ENCODE assay signal across 9 mouse cellular contexts in genomic region chr8:57576238-57576637, GRCm38 (mm10).
DNase-seq lines count a peak whose midpoint lies in the region; ATAC-seq and TF ChIP-seq lines count a peak whose summit lies in the region.
"Had no signal": no experiment of that assay in that cellular context is flagged by ENCODE, and none has a peak within 500 bp of the region (broad histone marks: within the 10 kb centered on the region; RNA-seq: fewer than 3 reads in every experiment).

No protein-coding gene starts in this region.

- H3K4me2 ChIP-seq in forebrain, embryonic 15.5 days (replicated peaks) = no peak overlapping the region
- H3K4me2 ChIP-seq in hindbrain, embryonic 13.5 days = no peak overlapping the region
- H3K4me2 ChIP-seq in lung, embryonic 15.5 days = no peak overlapping the region
- H3K4me2 ChIP-seq: limb, embryonic 13.5 days had no signal

- WGBS in forebrain, embryonic 15.5 days = 27% methylated on average over 7 of the region's 7 CpGs
- 25% methylated on average over 7 of the region's 7 CpGs for WGBS in hindbrain, embryonic 13.5 days
- WGBS in lung, embryonic 15.5 days = 31% methylated on average over 7 of the region's 7 CpGs
- WGBS in olfactory bulb, adult 2 months = 38% methylated on average over 7 of the region's 7 CpGs

- no peak overlapping the region for H3K27ac ChIP-seq in forebrain, embryonic 15.5 days (replicated peaks)
- no peak overlapping the region for H3K27ac ChIP-seq in hindbrain, embryonic 13.5 days
- no peak overlapping the region for H3K27ac ChIP-seq in lung, embryonic 15.5 days
- H3K27ac ChIP-seq in olfactory bulb, adult 2 months (ENCODE audit: insufficient read depth, low read depth, low read length) = peak overlapping the region; percentile 32; the same call in 1 of the 2 replicates
- H3K27ac ChIP-seq: limb, embryonic 13.5 days had no signal

- H3K27me3 ChIP-seq in forebrain, embryonic 15.5 days = no peaks in the 10 kb centered on the region
- H3K27me3 ChIP-seq in hindbrain, embryonic 13.5 days = no peaks in the 10 kb centered on the region
- H3K27me3 ChIP-seq in lung, embryonic 15.5 days = no peaks in the 10 kb centered on the region
- H3K27me3 ChIP-seq: limb, embryonic 13.5 days had no signal

- no peak overlapping the region for H3K9ac ChIP-seq in forebrain, embryonic 15.5 days (replicated peaks)
- H3K9ac ChIP-seq in hindbrain, embryonic 13.5 days = no peak overlapping the region
- no peak overlapping the region for H3K9ac ChIP-seq in lung, embryonic 15.5 days
- H3K9ac ChIP-seq: limb, embryonic 13.5 days had no signal

- no peak for DNase-seq in cerebellum, adult 9-11 months
- DNase-seq in adrenal gland, adult 8-10 months = peak; percentile 64
- DNase-seq in yolk sac, embryonic 10.5 days (ENCODE audit: low spot score) = peak; percentile 50

- peaks cover 9% of the 10 kb centered on the region; the same call in 1 of the 2 replicates for H3K4me1 ChIP-seq in forebrain, embryonic 15.5 days
- H3K4me1 ChIP-seq in hindbrain, embryonic 13.5 days (replicated peaks) = peaks cover 14% of the 10 kb centered on the region
- 0 out of 2 replicates have a peak, but pooled peaks cover 14% of the 10 kb centered on the region for H3K4me1 ChIP-seq in lung, embryonic 15.5 days
- H3K4me1 ChIP-seq in olfactory bulb, adult 2 months (ENCODE audit: control insufficient read depth, insufficient read depth, low read length) = peaks cover 10% of the 10 kb centered on the region

- TF ChIP-seq POLR2A in olfactory bulb, adult 2 months (IDR thresholded peaks at IDR 0.05; ENCODE audit: insufficient read depth, low read depth, low read length) = no peak

- no peaks in the 10 kb centered on the region for H3K9me3 ChIP-seq in forebrain, embryonic 15.5 days
- H3K9me3 ChIP-seq in hindbrain, embryonic 13.5 days = no peaks in the 10 kb centered on the region
- H3K9me3 ChIP-seq in lung, embryonic 15.5 days = no peaks in the 10 kb centered on the region
- H3K9me3 ChIP-seq: limb, embryonic 13.5 days had no signal

- H3K36me3 ChIP-seq in forebrain, embryonic 15.5 days = no peaks in the 10 kb centered on the region
- no peaks in the 10 kb centered on the region for H3K36me3 ChIP-seq in hindbrain, embryonic 13.5 days
- H3K36me3 ChIP-seq in lung, embryonic 15.5 days = no peaks in the 10 kb centered on the region

- TF ChIP-seq CTCF in olfactory bulb, adult 2 months (IDR thresholded peaks at IDR 0.05; ENCODE audit: insufficient read depth, low read depth, low read length) = no peak

- H3K4me3 ChIP-seq in forebrain, embryonic 15.5 days = no peak overlapping the region
- no peak overlapping the region for H3K4me3 ChIP-seq in hindbrain, embryonic 13.5 days
- no peak overlapping the region for H3K4me3 ChIP-seq in lung, embryonic 15.5 days
- no peak overlapping the region for H3K4me3 ChIP-seq in olfactory bulb, adult 2 months (ENCODE audit: insufficient read depth, low read depth, low read length)
- H3K4me3 ChIP-seq: limb, embryonic 13.5 days had no signal

- ATAC-seq in cerebellum, adult (ENCODE audit: insufficient number of reproducible peaks, low FRiP score, low TSS enrichment) = peak; percentile 40
- ATAC-seq in forebrain, embryonic 15.5 days (replicated peaks) = peak; percentile 62; the same call in 1 of the 2 replicates
- ATAC-seq in hindbrain, embryonic 13.5 days (ENCODE audit: low FRiP score) = peak; percentile 43; the same call in 1 of the 2 replicates
- peak; percentile 65; the same call in 1 of the 2 replicates for ATAC-seq in lung, embryonic 15.5 days (ENCODE audit: borderline replicate concordance, extremely low read depth, low FRiP score, low TSS enrichment)
